Mouse (Mus musculus) thymus, adult 2 months (tissue): ENCODE measurements around the gene Aco2. TPM values are rescaled to one million over a fixed set of nuclear protein-coding genes. Genes with fewer than 3 reads are reported as not detected.

ENCODE experiments used
- DNase-seq: peaks from one replicate; pipeline ENCODE4 v3.0.0; 2021
- H3K27ac ChIP-seq: fragments of 200-500 bp; 2 replicates; pipeline ENCODE4 v1.5.1; 2012; ENCODE audit warnings: low read length, control low read depth; ENCODE audit not compliant: control insufficient read depth, insufficient read depth
- H3K27me3 ChIP-seq: fragments of 200-500 bp; 2 replicates; pipeline ENCODE4 v1.6.1; 2012; ENCODE audit warnings: mild to moderate bottlenecking, low read length, moderate library complexity, mixed read lengths; ENCODE audit not compliant: control insufficient read depth, insufficient read depth
- H3K36me3 ChIP-seq: fragments of 200-500 bp; 2 replicates; pipeline ENCODE4 v1.6.1; 2012; ENCODE audit warnings: mild to moderate bottlenecking, low read length, moderate library complexity; ENCODE audit not compliant: control insufficient read depth, insufficient read depth
- H3K4me1 ChIP-seq: fragments of 200-500 bp; replicated peaks from 2 replicates; pipeline ENCODE4 v1.6.1; 2012; ENCODE audit warnings: low read length; ENCODE audit not compliant: control insufficient read depth, insufficient read depth
- H3K4me3 ChIP-seq: fragments of 200-500 bp; 2 replicates; pipeline ENCODE4 v1.5.1; 2012; ENCODE audit warnings: mild to moderate bottlenecking, low read length, control low read depth, moderate library complexity; ENCODE audit not compliant: control insufficient read depth, insufficient read depth
- CTCF ChIP-seq: fragments of 200-500 bp; IDR thresholded peaks from 2 replicates; pipeline ENCODE4 v1.5.1; 2012; ENCODE audit warnings: mild to moderate bottlenecking, control low read depth, low read length, moderate library complexity, borderline replicate concordance; ENCODE audit not compliant: control insufficient read depth, poor library complexity, insufficient read depth; ENCODE audit errors: extremely low read depth
- POLR2A ChIP-seq: fragments of 200-500 bp; IDR thresholded peaks from 2 replicates; pipeline ENCODE4 v1.6.1; 2012; ENCODE audit warnings: mild to moderate bottlenecking, low read length, control low read depth, moderate library complexity; ENCODE audit not compliant: control insufficient read depth, poor library complexity, insufficient read depth; ENCODE audit errors: extremely low read depth
- WGBS: fragments of 180-500 bp; shearing (Covaris S2); methylation state at CpG from one replicate; pipeline ENCODE4 v1.1.7; 2018; 5-methylcytosine and 5-hydroxymethylcytosine counted together
- polyA plus RNA-seq: library from polyadenylated mRNA; depleted of rRNA; stranded (reverse); fragments of >200 nt; gene quantifications from 2 replicates; pipeline ENCODE4 v1.2.3, GENCODE M21; 2012; rRNA removed

The Aco2 gene
- polyA plus RNA-seq, 1 experiment: 377 TPM

DNA sequence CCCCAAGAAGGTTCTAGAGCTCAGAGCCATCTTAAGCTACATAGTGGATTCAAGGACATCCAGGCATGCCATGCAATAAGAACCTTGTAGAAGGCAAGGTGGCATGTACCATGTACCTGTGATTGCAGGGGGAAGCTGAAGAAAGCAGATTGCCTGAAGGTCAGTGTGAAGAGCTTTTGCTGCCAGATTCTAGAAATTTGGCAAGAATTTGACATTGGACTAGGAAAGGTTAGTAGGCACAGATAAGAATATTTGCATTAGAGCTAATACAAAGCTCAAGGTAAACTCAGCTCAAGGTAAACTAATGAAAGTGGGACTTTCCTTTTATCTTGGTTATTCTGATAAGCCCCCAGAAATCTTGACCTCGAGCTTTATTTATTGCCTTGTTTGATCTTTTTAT is 92.2 kb downstream of the Aco2 start:
- WGBS: 72% methylated on average over 1 of the region's 1 CpGs
- H3K36me3 ChIP-seq: no peaks in the 10 kb centered on the region

More for the DNA sequence above, 92.2 kb downstream of the Aco2 start:
- Histone ChIP-seq H3K27me3 (no peaks in the 10 kb centered on the region), H3K27ac (no peak overlapping the region), H3K4me3 (no peak overlapping the region), H3K4me1 (peaks cover 5% of the 10 kb centered on the region; the same call in 1 of the 2 replicates)
- no peak for DNase-seq
- TF ChIP-seq POLR2A (no peak), CTCF (no peak)

Other genes with a start within 250 kb of the Aco2 start
- 35.4 and 35.6 TPM in 2 replicates for gene L3mbtl2, start 208.4 kb upstream of the Aco2 start, polyA plus RNA-seq
- 1.7 TPM in 2 replicates for gene Chadl, start 175.0 kb upstream of the Aco2 start, polyA plus RNA-seq
- 42.3 and 49.5 TPM in 2 replicates for gene Zc3h7b, start 127.3 kb upstream of the Aco2 start, polyA plus RNA-seq
- 73.9 and 82.0 TPM in 2 replicates for gene Rangap1, start 126.8 kb upstream of the Aco2 start, polyA plus RNA-seq
- gene Tef, start 69.9 kb upstream of the Aco2 start, polyA plus RNA-seq: 29.3 and 34.6 TPM in 2 replicates
- 64.6 and 76.1 TPM in 2 replicates for gene Tob2, start 13.5 kb upstream of the Aco2 start, polyA plus RNA-seq
- 71.7 and 87.9 TPM in 2 replicates for gene Phf5a, start 398 bp upstream of the Aco2 start, polyA plus RNA-seq
- gene Polr3h, start 53.9 kb downstream of the Aco2 start, polyA plus RNA-seq: 16.7 and 17.5 TPM in 2 replicates
- 1.9 and 6.8 TPM in 2 replicates for gene Csdc2, start 64.5 kb downstream of the Aco2 start, polyA plus RNA-seq
- gene Pmm1, start 88.6 kb downstream of the Aco2 start, polyA plus RNA-seq: 64.1 and 68.7 TPM in 2 replicates
- gene 1700029P11Rik, start 108.2 kb downstream of the Aco2 start, polyA plus RNA-seq: not detected in 2 replicates
- gene Xrcc6, start 115.5 kb downstream of the Aco2 start, polyA plus RNA-seq: 183 and 225 TPM in 2 replicates
- 199 and 252 TPM in 2 replicates for gene Desi1, start 161.6 kb downstream of the Aco2 start, polyA plus RNA-seq
- 122 and 134 TPM in 2 replicates for gene Snu13, start 175.3 kb downstream of the Aco2 start, polyA plus RNA-seq
- gene 4930407I10Rik, start 186.8 kb downstream of the Aco2 start, polyA plus RNA-seq: 0.04 TPM in 1 of 2 replicates, not detected in the other
- gene Mei1, start 197.7 kb downstream of the Aco2 start, polyA plus RNA-seq: 0.08 and 0.11 TPM in 2 replicates